Mouse (Mus musculus) spleen, adult 2 months (tissue): Measurements from ENCODE around the gene B3gnt7. TPM values are rescaled to one million over a fixed set of nuclear protein-coding genes. Genes with fewer than 3 reads are reported as not detected.

ENCODE experiments used
- DNase-seq, 2 experiments: peaks; one replicate each; pipeline versions ENCODE4 v3.0.0 to v3.0.0-alpha.2; 2012 to 2021; ENCODE audit warnings: low spot score in 2 of 2, low read depth in 1 of 2
- H3K27ac ChIP-seq: fragments of 200-500 bp; 2 replicates; pipeline ENCODE4 v1.5.1; 2012; ENCODE audit warnings: low read length, inconsistent platforms; ENCODE audit not compliant: insufficient read depth
- H3K27me3 ChIP-seq: fragments of 200-500 bp; 2 replicates; pipeline ENCODE4 v1.6.1; 2012; ENCODE audit warnings: mild to moderate bottlenecking, moderate library complexity, low read length, inconsistent platforms; ENCODE audit not compliant: control insufficient read depth, insufficient read depth
- H3K36me3 ChIP-seq: fragments of 200-500 bp; 2 replicates; pipeline ENCODE4 v1.6.1; 2012; ENCODE audit warnings: mild to moderate bottlenecking, low read length, inconsistent platforms; ENCODE audit not compliant: control insufficient read depth, insufficient read depth
- H3K4me1 ChIP-seq: fragments of 200-500 bp; 2 replicates; pipeline ENCODE4 v1.6.1; 2011; ENCODE audit warnings: inconsistent platforms; ENCODE audit not compliant: control insufficient read depth, insufficient read depth, insufficient read length
- H3K4me3 ChIP-seq: fragments of 200-500 bp; 2 replicates; pipeline ENCODE4 v1.5.1; 2011; ENCODE audit warnings: mild to moderate bottlenecking, inconsistent platforms; ENCODE audit not compliant: insufficient read depth, insufficient read length; ENCODE audit errors: extremely low read depth
- CTCF ChIP-seq: fragments of 200-500 bp; IDR thresholded peaks from 2 replicates; pipeline ENCODE4 v1.5.1; 2011; ENCODE audit warnings: mild to moderate bottlenecking, inconsistent platforms; ENCODE audit not compliant: insufficient read depth, insufficient read length, insufficient replicate concordance; ENCODE audit errors: extremely low read depth
- POLR2A ChIP-seq: fragments of 200-500 bp; IDR thresholded peaks from 2 replicates; pipeline ENCODE4 v1.6.1; 2011; ENCODE audit warnings: low read depth, low read length, inconsistent platforms
- WGBS: fragments of 180-500 bp; shearing (Covaris S2); methylation state at CpG from one replicate; pipeline ENCODE4 v1.1.7; 2018; 5-methylcytosine and 5-hydroxymethylcytosine counted together
- polyA plus RNA-seq: library from polyadenylated mRNA; depleted of rRNA; stranded (reverse); fragments of >200 nt; gene quantifications from 2 replicates; pipeline ENCODE4 v1.2.3, GENCODE M21; 2012

The B3gnt7 gene
- polyA plus RNA-seq, 1 experiment = 2.3 TPM

DNA sequence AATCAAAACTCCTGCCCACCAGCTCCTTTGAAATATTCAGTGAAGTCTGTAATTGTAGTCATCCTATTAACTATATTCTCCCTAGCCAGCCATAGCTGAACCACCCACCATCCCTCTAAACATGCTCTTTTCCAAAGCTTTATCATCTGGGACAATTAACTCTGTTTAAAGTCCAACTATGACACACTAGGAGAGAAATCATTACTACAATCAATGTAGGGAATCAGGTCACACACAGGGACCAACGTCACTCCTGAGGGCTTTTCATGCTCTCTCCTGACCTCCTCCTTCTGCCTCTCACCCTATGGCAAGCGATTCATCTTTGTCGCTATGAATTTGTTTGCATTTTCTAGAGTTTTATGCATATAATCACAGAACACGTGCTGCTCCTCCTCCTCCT is 15.2 kb upstream of the B3gnt7 start:
- TF ChIP-seq POLR2A (no peak), CTCF (no peak)
- Histone ChIP-seq H3K4me1 (no peaks in the 10 kb centered on the region), H3K27me3 (no peaks in the 10 kb centered on the region), H3K27ac (no peak overlapping the region), H3K4me3 (no peak overlapping the region), H3K36me3 (no peaks in the 10 kb centered on the region)
- 90% methylated on average over 4 of the region's 4 CpGs for WGBS
- DNase-seq = no peak

DNA sequence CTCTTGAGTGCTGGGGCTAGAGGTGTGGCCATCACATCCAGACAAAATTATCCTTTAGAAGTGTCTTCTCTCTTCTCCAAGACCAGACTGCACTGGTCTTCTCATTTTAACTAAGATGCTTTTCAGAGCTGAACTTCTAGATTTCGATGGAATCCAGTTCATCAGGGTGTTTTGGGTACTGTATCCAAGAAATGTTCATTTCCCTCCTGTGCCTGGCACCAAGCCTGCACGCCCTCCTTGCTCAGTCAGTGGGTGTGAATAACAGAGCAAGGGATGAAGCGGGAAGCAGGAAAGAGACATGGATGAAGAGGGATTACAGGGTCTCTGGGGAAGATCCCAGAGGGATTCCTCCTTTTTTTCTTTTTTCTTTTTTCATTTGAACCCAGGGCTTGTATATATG is 12.2 kb upstream of the B3gnt7 start:
- Histone ChIP-seq H3K27me3 (no peaks in the 10 kb centered on the region), H3K4me3 (no peak overlapping the region), H3K27ac (no peak overlapping the region), H3K36me3 (no peaks in the 10 kb centered on the region), H3K4me1 (no peaks in the 10 kb centered on the region)
- WGBS = 72% methylated on average over 3 of the region's 3 CpGs
- no peak for DNase-seq
- TF ChIP-seq CTCF = no peak
- TF ChIP-seq POLR2A = no peak

DNA sequence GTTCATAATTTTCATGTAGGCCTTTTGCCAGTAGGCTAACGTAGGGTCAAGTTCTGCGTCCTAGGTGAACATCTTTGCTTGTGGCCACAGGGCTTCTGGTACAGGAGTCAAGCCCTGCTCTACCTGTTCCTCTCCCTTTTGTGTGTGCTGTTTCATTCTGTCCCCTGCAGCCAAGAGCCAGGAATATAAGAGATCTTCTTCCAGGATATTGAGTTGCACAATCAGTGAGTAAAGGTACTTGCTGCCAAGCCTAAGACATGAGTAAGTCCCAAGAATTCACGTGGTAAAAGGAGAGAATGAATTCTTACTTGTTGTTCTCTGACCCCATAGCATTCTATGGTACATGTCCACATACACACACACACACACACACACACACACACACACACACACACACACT is 9.5 kb upstream of the B3gnt7 start:
- WGBS = 95% methylated on average over 3 of the region's 3 CpGs
- H3K27ac ChIP-seq = no peak overlapping the region

DNA sequence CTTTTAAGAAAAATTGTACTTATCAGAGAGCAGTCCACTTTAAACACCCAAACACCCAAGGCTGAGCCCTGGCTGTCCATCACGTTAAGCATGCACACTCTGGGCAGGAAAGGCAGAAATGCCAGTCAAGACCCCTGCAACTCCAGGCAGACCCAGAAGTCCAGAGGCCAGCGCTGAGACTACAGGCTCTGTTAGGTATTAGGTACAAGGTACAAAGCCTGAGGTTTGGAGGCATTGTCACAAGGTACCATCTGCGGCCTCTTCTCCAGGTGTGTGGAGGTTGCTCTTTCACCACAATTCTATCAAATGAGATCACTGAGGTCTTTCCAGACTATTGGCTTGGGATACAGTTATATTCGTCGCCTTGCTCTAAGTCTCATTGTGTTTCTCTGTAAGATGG is 8.8 kb upstream of the B3gnt7 start:
- Histone ChIP-seq H3K27me3 (no peaks in the 10 kb centered on the region), H3K4me3 (no peak overlapping the region), H3K4me1 (no peaks in the 10 kb centered on the region), H3K36me3 (no peaks in the 10 kb centered on the region), H3K27ac (no peak overlapping the region)
- WGBS = 89% methylated on average over 5 of the region's 5 CpGs
- DNase-seq = no peak
- TF ChIP-seq CTCF (no peak), POLR2A (no peak)

More for the DNA sequence above, 9.5 kb upstream of the B3gnt7 start:
- no peaks in the 10 kb centered on the region for H3K36me3 ChIP-seq
- no peaks in the 10 kb centered on the region for H3K4me1 ChIP-seq
- H3K27me3 ChIP-seq = no peaks in the 10 kb centered on the region
- no peak for DNase-seq
- TF ChIP-seq POLR2A (no peak), CTCF (no peak)
- H3K4me3 ChIP-seq = no peak overlapping the region

DNA sequence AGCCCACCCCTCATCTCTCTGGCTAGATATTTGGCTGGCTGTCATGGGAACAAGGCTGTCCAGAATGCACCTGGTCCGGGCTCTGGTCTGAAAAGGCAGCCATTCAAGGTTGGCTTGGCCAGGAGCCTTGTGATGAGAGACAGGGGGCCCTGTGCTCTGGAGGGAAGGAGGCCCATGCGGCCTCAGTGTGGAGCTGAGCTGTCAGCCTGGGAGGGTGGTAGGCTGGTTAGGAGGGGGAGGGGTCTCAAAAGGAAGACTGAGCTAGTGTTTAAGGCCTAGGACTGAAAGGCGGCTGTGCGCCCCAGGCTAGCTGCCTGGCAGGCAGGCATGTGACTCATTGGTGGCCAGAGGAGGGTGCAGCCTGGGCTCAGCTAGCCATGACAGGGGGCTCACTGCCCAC is 8.2 kb upstream of the B3gnt7 start:
- 90% methylated on average over 4 of the region's 4 CpGs for WGBS

DNA sequence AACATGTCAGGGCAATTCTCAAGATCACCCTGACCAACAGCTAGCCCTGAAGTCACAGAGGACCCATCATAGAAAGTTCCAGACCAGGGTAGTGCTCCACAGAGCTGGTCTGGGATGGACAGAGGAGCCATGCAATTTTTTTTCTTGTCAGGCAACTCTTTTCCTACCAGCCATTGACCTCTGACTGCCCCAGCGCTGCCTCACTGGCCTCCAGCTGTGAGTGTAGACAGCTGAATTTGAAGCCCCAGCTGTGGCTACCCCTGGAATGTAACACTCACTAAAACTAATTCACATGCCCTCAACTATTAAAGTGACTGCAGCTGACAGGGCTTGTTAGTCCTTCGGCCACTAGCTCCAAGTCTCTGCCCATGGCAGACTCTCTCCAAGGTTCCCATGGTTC is 2.5 kb upstream of the B3gnt7 start:
- peaks cover 17% of the 10 kb centered on the region for H3K4me1 ChIP-seq
- WGBS = 82% methylated on average over 2 of the region's 2 CpGs

More for the DNA sequence above, 8.2 kb upstream of the B3gnt7 start:
- Histone ChIP-seq H3K4me1 (peaks cover 2% of the 10 kb centered on the region; the same call in 1 of the 2 replicates), H3K27ac (no peak overlapping the region), H3K27me3 (no peaks in the 10 kb centered on the region), H3K36me3 (no peaks in the 10 kb centered on the region), H3K4me3 (no peak overlapping the region)
- no peak for DNase-seq
- TF ChIP-seq CTCF = no peak
- TF ChIP-seq POLR2A = no peak

DNA sequence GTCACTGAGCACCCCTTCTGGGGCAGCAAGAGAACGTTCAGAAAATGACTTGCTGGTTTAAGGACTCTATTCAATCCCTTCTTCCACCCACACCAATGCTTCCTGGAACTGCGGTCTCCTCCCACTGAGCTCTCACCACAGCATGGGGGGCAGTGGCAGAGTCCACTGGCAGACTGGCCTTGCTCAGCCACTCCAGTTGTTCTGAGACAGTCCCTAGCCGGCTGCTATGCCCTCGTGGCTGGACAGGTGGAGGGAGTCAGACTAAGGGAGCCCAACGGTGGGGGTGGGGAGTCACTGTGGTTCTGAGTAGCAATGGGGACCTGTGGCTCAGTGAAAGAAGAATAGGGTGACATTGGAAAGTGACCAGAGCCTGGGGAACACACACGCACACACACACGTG is 1.9 kb upstream of the B3gnt7 start:
- Histone ChIP-seq H3K4me3 (peak overlapping the region; percentile 59), H3K36me3 (no peaks in the 10 kb centered on the region), H3K4me1 (peaks cover 17% of the 10 kb centered on the region), H3K27ac (peak overlapping the region; percentile 83), H3K27me3 (no peaks in the 10 kb centered on the region; the same call in 1 of the 2 replicates)
- TF ChIP-seq POLR2A = no peak
- TF ChIP-seq CTCF = no peak
- 15% methylated on average over 7 of the region's 7 CpGs for WGBS
- peak in 1 of 2 experiments; percentile 29 for DNase-seq

More for the DNA sequence above, 2.5 kb upstream of the B3gnt7 start:
- Histone ChIP-seq H3K27ac (no peak overlapping the region), H3K4me3 (peak overlapping the region; percentile 59; the same call in 1 of the 2 replicates), H3K36me3 (no peaks in the 10 kb centered on the region), H3K27me3 (no peaks in the 10 kb centered on the region; the same call in 1 of the 2 replicates)
- TF ChIP-seq POLR2A (no peak), CTCF (no peak)
- DNase-seq = no peak
